Mouse (Mus musculus): ENCODE results near the gene Igf2. TPM values are rescaled to one million over a fixed set of nuclear protein-coding genes. Genes with fewer than 3 reads are reported as not detected.
A peak's percentile ranks its signal among the peaks of the same experiment; 100 is the strongest.

The Igf2 gene
- polyA plus RNA-seq, 1 experiment from 2014 or later: 360 TPM

- H3K36me3 ChIP-seq (replicated peaks): peaks cover 41% of the 10 kb centered on the region
- peaks cover 17% of the 10 kb centered on the region for H3K4me1 ChIP-seq
- H3K27ac ChIP-seq (replicated peaks): peak overlapping the region; percentile 30
- peaks cover 30% of the 10 kb centered on the region for H3K9me3 ChIP-seq
- H3K4me3 ChIP-seq: no peak overlapping the region
- no peak for DNase-seq (ENCODE audit: low spot score)
- 80% methylated on average over 4 of the region's 4 CpGs for WGBS
- peaks cover 67% of the 10 kb centered on the region for H3K27me3 ChIP-seq (replicated peaks; ENCODE audit: low read depth, poor library complexity, severe bottlenecking)
Measured at GRCm38 (mm10) chr7:142666109-142666508, 507 bp downstream of the Igf2 start.

DNA sequence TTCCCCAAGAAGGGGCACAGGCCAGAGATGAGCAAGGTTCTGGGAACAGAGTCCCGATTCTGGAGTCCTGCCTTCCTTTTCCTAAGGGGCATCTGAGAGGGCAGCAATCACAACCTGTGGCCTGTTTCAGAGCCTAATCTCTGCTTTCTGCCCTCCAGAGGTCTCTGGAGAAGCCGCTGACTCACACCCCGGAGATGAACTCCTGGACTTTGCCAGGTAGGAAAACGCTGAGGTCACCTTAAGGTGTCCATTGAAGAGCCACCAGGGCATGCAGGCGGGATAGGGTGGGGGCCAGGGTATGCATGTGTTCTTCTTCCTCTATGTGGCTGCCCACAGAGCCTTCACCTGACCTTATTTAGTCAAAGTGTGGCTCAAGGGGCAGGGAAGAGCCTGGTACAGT, 1.3 kb downstream of the Igf2 start:
- Histone ChIP-seq H3K4me3 (peak overlapping the region; percentile 64; the same call in 1 of the 2 replicates), H3K27me3 (replicated peaks; ENCODE audit: low read depth, poor library complexity, severe bottlenecking) (peaks cover 75% of the 10 kb centered on the region), H3K27ac (replicated peaks) (peak overlapping the region; percentile 35; the same call in 1 of the 2 replicates), H3K36me3 (replicated peaks) (peaks cover 41% of the 10 kb centered on the region), H3K9me3 (peaks cover 23% of the 10 kb centered on the region), H3K4me1 (peaks cover 25% of the 10 kb centered on the region)
- no peak for DNase-seq (ENCODE audit: low spot score)
- 54% methylated on average over 5 of the region's 5 CpGs for WGBS

DNA sequence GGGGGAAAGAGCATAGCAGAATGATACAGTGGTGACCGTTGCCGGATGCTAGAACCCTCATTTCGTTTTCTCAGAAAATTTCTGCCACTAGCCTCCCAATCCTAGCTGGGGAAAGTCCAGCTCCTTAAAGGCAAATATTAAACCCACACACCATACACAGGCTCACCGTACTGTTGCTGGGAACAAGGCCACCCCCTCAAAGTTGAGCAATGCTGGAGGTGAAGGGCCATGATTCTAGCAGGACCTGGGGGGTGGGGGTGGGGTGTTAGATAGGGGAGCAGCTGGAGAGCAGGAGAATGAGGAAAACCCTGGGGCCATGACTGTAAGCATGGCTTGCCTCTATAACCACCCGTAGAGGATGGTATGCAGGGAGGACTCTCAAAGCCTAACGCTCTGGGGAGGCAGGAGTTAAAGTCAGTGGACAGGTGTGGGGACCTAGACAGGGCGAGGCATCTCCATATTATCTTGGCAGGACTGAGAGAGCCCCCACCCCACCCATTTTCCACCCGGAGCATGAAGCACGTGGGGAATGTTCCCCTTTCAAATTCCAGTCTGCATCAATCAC, 2.1 kb downstream of the Igf2 start:
- Histone ChIP-seq H3K9me3 (peaks cover 15% of the 10 kb centered on the region), H3K4me1 (peaks cover 33% of the 10 kb centered on the region), H3K36me3 (replicated peaks) (peaks cover 36% of the 10 kb centered on the region), H3K27me3 (replicated peaks; ENCODE audit: low read depth, poor library complexity, severe bottlenecking) (peaks cover 83% of the 10 kb centered on the region), H3K4me3 (peak overlapping the region; percentile 64), H3K27ac (replicated peaks) (peak overlapping the region; percentile 81)
- 6% methylated on average over 9 of the region's 9 CpGs for WGBS
- no peak for DNase-seq (ENCODE audit: low spot score)

GRCm38 (mm10) chr7:142663931-142664421, 2.6 kb downstream of the Igf2 start:
- Histone ChIP-seq H3K27me3 (replicated peaks; ENCODE audit: low read depth, poor library complexity, severe bottlenecking) (peaks cover 88% of the 10 kb centered on the region), H3K9me3 (peaks cover 10% of the 10 kb centered on the region), H3K4me1 (peaks cover 39% of the 10 kb centered on the region), H3K36me3 (replicated peaks) (peaks cover 30% of the 10 kb centered on the region), H3K27ac (replicated peaks) (peak overlapping the region; percentile 81), H3K4me3 (peak overlapping the region; percentile 64)
- WGBS: under 1% methylated on average over 53 of the region's 53 CpGs
- DNase-seq (ENCODE audit: low spot score): peak; percentile 69

GRCm38 (mm10) chr7:142663151-142663550, 3.5 kb downstream of the Igf2 start:
- H3K36me3 ChIP-seq (replicated peaks): peaks cover 23% of the 10 kb centered on the region
- WGBS: 7% methylated on average over 5 of the region's 5 CpGs
- peaks cover 97% of the 10 kb centered on the region for H3K27me3 ChIP-seq (replicated peaks; ENCODE audit: low read depth, poor library complexity, severe bottlenecking)
- H3K27ac ChIP-seq (replicated peaks): peak overlapping the region; percentile 61
- DNase-seq (ENCODE audit: low spot score): no peak
- peak overlapping the region; percentile 64 for H3K4me3 ChIP-seq
- H3K4me1 ChIP-seq: peaks cover 47% of the 10 kb centered on the region
- peaks cover 3% of the 10 kb centered on the region for H3K9me3 ChIP-seq

DNA sequence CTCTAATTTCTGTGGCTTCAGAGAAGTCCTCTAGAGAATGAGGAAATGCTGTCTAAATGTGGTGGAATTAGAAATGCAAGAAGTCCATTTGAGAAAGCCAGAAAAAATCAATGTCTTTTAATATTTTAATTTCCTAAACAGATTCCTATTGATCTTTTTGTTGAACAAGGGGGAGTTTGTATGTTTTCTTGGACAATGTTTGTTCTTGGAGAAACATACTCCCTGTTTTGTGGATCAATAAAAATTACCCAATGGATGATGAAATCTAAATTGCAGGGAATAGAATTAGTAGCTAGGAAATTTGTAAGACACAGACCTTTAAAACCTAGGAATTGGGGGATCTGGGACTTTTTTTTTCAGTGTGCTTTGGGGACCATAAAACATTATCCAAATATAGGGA, 4.8 kb downstream of the Igf2 start:
- H3K4me1 ChIP-seq: peaks cover 60% of the 10 kb centered on the region
- H3K27ac ChIP-seq (replicated peaks): peak overlapping the region; percentile 89
- peaks cover 100% of the 10 kb centered on the region for H3K27me3 ChIP-seq (replicated peaks; ENCODE audit: low read depth, poor library complexity, severe bottlenecking)
- peak overlapping the region; percentile 64 for H3K4me3 ChIP-seq
- DNase-seq (ENCODE audit: low spot score): no peak
- H3K9me3 ChIP-seq: no peaks in the 10 kb centered on the region
- peaks cover 13% of the 10 kb centered on the region for H3K36me3 ChIP-seq (replicated peaks)

- Histone ChIP-seq H3K27ac (replicated peaks) (peak overlapping the region; percentile 89), H3K27me3 (replicated peaks; ENCODE audit: low read depth, poor library complexity, severe bottlenecking) (peaks cover 100% of the 10 kb centered on the region), H3K4me3 (peak overlapping the region; percentile 64), H3K36me3 (replicated peaks) (peaks cover 10% of the 10 kb centered on the region), H3K9me3 (no peaks in the 10 kb centered on the region), H3K4me1 (peaks cover 68% of the 10 kb centered on the region)
- WGBS: under 1% methylated on average over 25 of the region's 25 CpGs
- no peak for DNase-seq (ENCODE audit: low spot score)
Measured at GRCm38 (mm10) chr7:142661046-142661445, 5.6 kb downstream of the Igf2 start.

DNA sequence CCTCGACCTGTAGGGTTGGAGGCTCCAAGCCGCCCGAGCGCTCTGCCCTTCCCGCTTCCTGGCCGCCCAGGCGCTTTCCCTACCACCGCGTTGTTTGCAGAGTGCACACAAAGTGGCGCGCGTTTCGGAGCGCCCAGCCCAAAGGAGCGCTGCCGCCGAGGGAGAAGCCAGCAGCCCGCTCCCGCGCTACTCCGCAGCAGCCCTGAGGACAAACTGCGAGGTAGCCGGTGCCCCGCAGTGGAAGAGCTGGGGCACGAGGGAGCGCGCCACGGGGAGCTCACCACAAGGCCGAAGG, 6.0 kb downstream of the Igf2 start:
- H3K27ac ChIP-seq (replicated peaks): peak overlapping the region; percentile 89
- H3K9me3 ChIP-seq: no peaks in the 10 kb centered on the region
- peak; percentile 80 for DNase-seq (ENCODE audit: low spot score)

DNA sequence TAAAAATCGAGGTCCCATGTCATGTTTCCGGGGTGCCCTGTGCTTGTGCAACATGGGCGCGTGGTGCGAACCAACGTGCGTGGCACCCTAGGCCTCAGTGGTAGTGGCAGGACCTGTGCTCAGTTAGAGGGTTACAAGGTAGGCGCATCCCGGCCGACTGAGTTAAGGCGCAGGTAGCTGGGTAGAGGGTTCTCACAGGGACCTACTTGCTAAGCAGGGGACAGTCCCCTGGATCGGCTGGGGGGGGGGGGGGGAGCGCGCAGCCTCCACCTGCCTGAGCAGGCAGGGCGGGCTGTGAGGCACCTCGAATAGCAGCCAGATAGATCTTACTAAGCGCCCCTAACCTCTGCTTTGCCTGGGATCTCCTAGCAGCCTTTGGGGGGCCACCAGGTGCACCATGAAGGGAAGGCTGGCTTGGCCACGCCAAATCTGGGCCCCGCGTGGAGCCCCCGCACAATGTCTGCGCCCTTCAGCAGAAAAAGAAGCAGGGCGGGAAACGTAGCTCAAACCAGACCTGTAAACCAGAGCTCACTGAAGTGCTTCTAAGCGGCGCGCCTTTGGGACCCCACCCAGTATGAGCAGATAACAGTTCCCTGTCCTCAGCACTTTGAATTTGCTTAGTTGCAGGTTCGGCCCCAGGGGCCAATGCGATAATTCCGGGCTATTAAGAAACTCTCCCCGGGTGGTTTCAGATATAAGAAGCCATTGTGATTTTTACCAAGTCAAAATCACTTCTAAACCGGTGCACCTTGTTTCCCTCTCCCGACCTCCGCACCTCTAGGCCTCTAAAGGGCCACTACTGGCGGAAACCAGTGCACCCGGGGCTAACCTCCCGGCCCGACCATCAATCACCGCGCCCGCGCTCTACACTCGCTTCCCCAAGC, 6.6 kb downstream of the Igf2 start:
- WGBS: under 1% methylated on average over 41 of the region's 43 CpGs
- H3K27ac ChIP-seq (replicated peaks): peak overlapping the region; percentile 89
- peaks cover 75% of the 10 kb centered on the region for H3K4me1 ChIP-seq
- peaks cover 100% of the 10 kb centered on the region for H3K27me3 ChIP-seq (replicated peaks; ENCODE audit: low read depth, poor library complexity, severe bottlenecking)
- no peaks in the 10 kb centered on the region for H3K9me3 ChIP-seq
- peak; percentile 65 for DNase-seq (ENCODE audit: low spot score)
- peak overlapping the region; percentile 64 for H3K4me3 ChIP-seq
- peaks cover 15% of the 10 kb centered on the region for H3K36me3 ChIP-seq (replicated peaks)

More for the DNA sequence above, 6.0 kb downstream of the Igf2 start:
- Histone ChIP-seq H3K4me3 (peak overlapping the region; percentile 64), H3K27me3 (replicated peaks; ENCODE audit: low read depth, poor library complexity, severe bottlenecking) (peaks cover 100% of the 10 kb centered on the region), H3K4me1 (peaks cover 72% of the 10 kb centered on the region), H3K36me3 (replicated peaks) (peaks cover 9% of the 10 kb centered on the region)
- under 1% methylated on average over 29 of the region's 29 CpGs for WGBS

GRCm38 (mm10) chr7:142659181-142659681, 7.4 kb downstream of the Igf2 start:
- H3K4me1 ChIP-seq: peaks cover 76% of the 10 kb centered on the region
- WGBS: 1% methylated on average over 69 of the region's 70 CpGs
- H3K4me3 ChIP-seq: peak overlapping the region; percentile 64
- H3K36me3 ChIP-seq (replicated peaks): peaks cover 23% of the 10 kb centered on the region
- H3K27ac ChIP-seq (replicated peaks): peak overlapping the region; percentile 89
- H3K27me3 ChIP-seq (replicated peaks; ENCODE audit: low read depth, poor library complexity, severe bottlenecking): peaks cover 100% of the 10 kb centered on the region
- DNase-seq (ENCODE audit: low spot score): peak; percentile 80
- no peaks in the 10 kb centered on the region for H3K9me3 ChIP-seq

- H3K4me3 ChIP-seq: peak overlapping the region; percentile 64
- H3K4me1 ChIP-seq: peaks cover 76% of the 10 kb centered on the region
- peak; percentile 58 for DNase-seq (ENCODE audit: low spot score)
- peaks cover 28% of the 10 kb centered on the region for H3K36me3 ChIP-seq (replicated peaks)
- peak overlapping the region; percentile 89 for H3K27ac ChIP-seq (replicated peaks)
- no peaks in the 10 kb centered on the region for H3K9me3 ChIP-seq
- WGBS: under 1% methylated on average over 40 of the region's 40 CpGs
- H3K27me3 ChIP-seq (replicated peaks; ENCODE audit: low read depth, poor library complexity, severe bottlenecking): peaks cover 100% of the 10 kb centered on the region
Measured at GRCm38 (mm10) chr7:142658681-142659180, 7.9 kb downstream of the Igf2 start.

DNA sequence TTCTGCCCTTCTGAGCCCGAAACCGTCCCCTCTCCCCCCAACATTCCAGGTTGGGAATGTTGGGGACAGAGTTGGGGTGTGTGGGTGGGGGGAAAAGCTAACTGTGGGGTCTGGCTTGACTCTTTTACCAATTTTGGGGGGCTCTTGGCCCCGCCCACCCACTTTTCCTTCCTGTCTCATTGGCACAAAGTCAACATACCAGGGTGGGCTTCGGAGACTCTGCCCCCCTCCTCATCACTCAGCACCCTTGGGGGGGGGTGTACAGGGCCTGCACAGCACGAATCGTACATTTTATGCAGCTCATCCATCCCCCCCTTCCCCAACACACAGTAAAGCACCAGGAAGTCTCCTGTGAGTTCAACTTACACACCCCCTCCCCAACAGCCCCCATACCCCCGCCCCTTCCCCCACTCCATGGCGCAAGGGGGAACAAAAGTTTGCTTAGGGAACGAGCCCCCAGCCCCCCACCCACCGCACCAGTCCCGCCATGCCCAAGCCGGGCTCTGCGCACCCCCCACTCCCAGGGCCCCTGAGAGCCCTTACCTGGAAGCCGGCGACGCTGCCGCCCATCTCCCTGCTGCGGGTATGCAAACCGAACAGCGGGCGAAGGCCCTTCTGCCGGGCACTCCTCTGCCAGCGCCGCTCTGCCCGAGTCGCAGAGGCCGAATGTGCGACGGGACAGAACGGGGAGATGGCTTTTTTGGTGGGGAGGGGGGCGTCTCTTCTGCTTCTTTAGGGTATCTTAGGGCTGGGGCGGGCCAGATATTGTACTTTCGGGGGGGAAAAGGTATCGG, 8.6 kb downstream of the Igf2 start:
- WGBS: under 1% methylated on average over 34 of the region's 34 CpGs
- H3K36me3 ChIP-seq (replicated peaks): peaks cover 33% of the 10 kb centered on the region
- peaks cover 100% of the 10 kb centered on the region for H3K27me3 ChIP-seq (replicated peaks; ENCODE audit: low read depth, poor library complexity, severe bottlenecking)
- DNase-seq (ENCODE audit: low spot score): peak; percentile 57
- peaks cover 77% of the 10 kb centered on the region for H3K4me1 ChIP-seq
- peak overlapping the region; percentile 64 for H3K4me3 ChIP-seq
- peak overlapping the region; percentile 89 for H3K27ac ChIP-seq (replicated peaks)
- H3K9me3 ChIP-seq: no peaks in the 10 kb centered on the region
